Comparison of ENCODE assay signal across 12 mouse cellular contexts in genomic region chr14:74883204-74883603, GRCm38 (mm10).
A peak's percentile ranks its signal among the peaks of the same experiment; 100 is the strongest.
DNase-seq lines count a peak whose midpoint lies in the region; ATAC-seq lines count a peak whose summit lies in the region.
"Had no signal": no experiment of that assay in that cellular context is flagged by ENCODE, and none has a peak within 500 bp of the region (broad histone marks: within the 10 kb centered on the region; RNA-seq: fewer than 3 reads in every experiment).

No protein-coding gene starts in this region.

- H3K4me3 ChIP-seq in heart, embryonic 15.5 days: no peak overlapping the region
- H3K4me3 ChIP-seq: gastrocnemius, adult 2 months; hindbrain, embryonic 13.5 days; liver, embryonic 15.5 days; neural tube, embryonic 12.5 days had no signal

- H3K27ac ChIP-seq in heart, embryonic 15.5 days: peak overlapping the region; percentile 45; the same call in 1 of the 2 replicates
- H3K27ac ChIP-seq: liver, embryonic 15.5 days; neural tube, embryonic 12.5 days had no signal

- H3K36me3 ChIP-seq in heart, embryonic 15.5 days: no peaks in the 10 kb centered on the region
- H3K36me3 ChIP-seq: hindbrain, embryonic 13.5 days; liver, embryonic 15.5 days; neural tube, embryonic 12.5 days had no signal

- no peaks in the 10 kb centered on the region for H3K27me3 ChIP-seq in heart, embryonic 15.5 days
- H3K27me3 ChIP-seq: hindbrain, embryonic 13.5 days; liver, embryonic 15.5 days; neural tube, embryonic 12.5 days had no signal

- 31% methylated on average over 11 of the region's 11 CpGs for WGBS in heart, embryonic 15.5 days

- no peaks in the 10 kb centered on the region for H3K9me3 ChIP-seq in heart, embryonic 15.5 days (replicated peaks)
- H3K9me3 ChIP-seq: hindbrain, embryonic 13.5 days; liver, embryonic 15.5 days; neural tube, embryonic 12.5 days had no signal

- intact Hi-C loops in heart, postnatal 25 days (cut with DNase I): no loop called here
- intact Hi-C loops in left cerebral cortex, postnatal 36 days (cut with DNase I): loop anchor here (5.0 kb wide), 1 partner anchor 64 kb away; the partner anchor contains the start of gene Lrch1

- no peak overlapping the region for H3K9ac ChIP-seq in heart, embryonic 15.5 days
- H3K9ac ChIP-seq: hindbrain, embryonic 13.5 days; liver, embryonic 15.5 days; neural tube, embryonic 12.5 days had no signal

- DNase-seq in heart, postnatal 25 days (ENCODE audit: low spot score): no peak
- DNase-seq in right cerebral cortex, adult 18-20 months: peak; percentile 86
- no peak for DNase-seq in right cerebral cortex, postnatal 4 days
- peak; percentile 68 to 72 for DNase-seq in left cerebral cortex, postnatal 36 days (ENCODE audit: low spot score in 2 of 2)
- no peak for DNase-seq in c-Kit-positive CD71-positive TER-119-positive erythroid progenitor cells, embryonic 14.5 days (ENCODE audit: low spot score)
- DNase-seq: cerebellum, adult 11-12 months; gastrocnemius, adult 2 months had no signal

- peak overlapping the region; percentile 36 for H3K4me2 ChIP-seq in heart, embryonic 15.5 days
- H3K4me2 ChIP-seq: hindbrain, embryonic 13.5 days; liver, embryonic 15.5 days had no signal

- ATAC-seq in heart, embryonic 15.5 days (replicated peaks; ENCODE audit: insufficient number of reproducible peaks, insufficient read depth, low FRiP score, low read depth): no peak
- no peak for ATAC-seq in cerebellum, adult (ENCODE audit: insufficient number of reproducible peaks, low FRiP score, low TSS enrichment)

- peaks cover 49% of the 10 kb centered on the region for H3K4me1 ChIP-seq in heart, embryonic 15.5 days (replicated peaks)

Comparison
In these comparisons a context has a peak if more than half of its experiments do, and no peak if none do; other contexts are left out.
1. DNase-seq: peak in right cerebral cortex, adult 18-20 months (single experiment) and left cerebral cortex, postnatal 36 days (2 of 2); none in heart, postnatal 25 days (single experiment), right cerebral cortex, postnatal 4 days (single experiment) and c-Kit-positive CD71-positive TER-119-positive erythroid progenitor cells, embryonic 14.5 days (single experiment).